Mouse (Mus musculus): Measurements from ENCODE around the gene Dcps. TPM values are rescaled to one million over a fixed set of nuclear protein-coding genes. Genes with fewer than 3 reads are reported as not detected.
A peak's percentile ranks its signal among the peaks of the same experiment; 100 is the strongest.

The Dcps gene
- polyA plus RNA-seq, 1 experiment from 2014 or later: 74.4 TPM

- Histone ChIP-seq H3K9me3 (ENCODE audit: control insufficient read depth, low read length) (no peaks in the 10 kb centered on the region), H3K36me3 (ENCODE audit: control insufficient read depth, insufficient read depth, low read length) (no peaks in the 10 kb centered on the region), H3K27me3 (replicated peaks; ENCODE audit: control insufficient read depth, insufficient read depth, low read length) (no peaks in the 10 kb centered on the region), H3K9ac (ENCODE audit: low read depth, low read length) (peak within 1 kb of the TSS; percentile 76), H3K4me1 (ENCODE audit: control insufficient read depth, insufficient read depth, low read depth, low read length) (peaks cover 9% of the 10 kb centered on the region), H3K27ac (ENCODE audit: low read depth, low read length) (no peak within 1 kb of the TSS), H3K4me2 (ENCODE audit: low read length) (peak within 1 kb of the TSS; percentile 83), H3K4me3 (ENCODE audit: low read length) (peak within 1 kb of the TSS; percentile 64)
- 0% methylated on average over 38 of the region's 44 CpGs for WGBS
- peak; percentile 88 for ATAC-seq
Measured at GRCm38 (mm10) chr9:35199772-35200471, 24.1 kb upstream of the Dcps start, which contains the start of the genes Srpr and Tirap. Gene Srpr, plus strand, starts transcription at chr9:35200175. Gene Tirap, minus strand, starts transcription at chr9:35200291.

- peak; percentile 50 for ATAC-seq
- no peaks in the 10 kb centered on the region for H3K9me3 ChIP-seq (ENCODE audit: control insufficient read depth, low read length)
- peaks cover 9% of the 10 kb centered on the region for H3K4me1 ChIP-seq (ENCODE audit: control insufficient read depth, insufficient read depth, low read depth, low read length)
- H3K9ac ChIP-seq (ENCODE audit: low read depth, low read length): peak overlapping the region; percentile 76
- peak overlapping the region; percentile 83 for H3K4me2 ChIP-seq (ENCODE audit: low read length)
- no peak overlapping the region for H3K27ac ChIP-seq (ENCODE audit: low read depth, low read length)
- peak overlapping the region; percentile 64 for H3K4me3 ChIP-seq (ENCODE audit: low read length)
- no peaks in the 10 kb centered on the region for H3K36me3 ChIP-seq (ENCODE audit: control insufficient read depth, insufficient read depth, low read length)
- H3K27me3 ChIP-seq (replicated peaks; ENCODE audit: control insufficient read depth, insufficient read depth, low read length): no peaks in the 10 kb centered on the region
- 26% methylated on average over 18 of the region's 18 CpGs for WGBS
Measured at GRCm38 (mm10) chr9:35198945-35199771, 23.3 kb upstream of the Dcps start.

- Histone ChIP-seq H3K4me3 (ENCODE audit: low read length) (no peak overlapping the region), H3K36me3 (ENCODE audit: control insufficient read depth, insufficient read depth, low read length) (no peaks in the 10 kb centered on the region), H3K4me1 (ENCODE audit: control insufficient read depth, insufficient read depth, low read depth, low read length) (peaks cover 9% of the 10 kb centered on the region), H3K27ac (ENCODE audit: low read depth, low read length) (no peak overlapping the region), H3K27me3 (replicated peaks; ENCODE audit: control insufficient read depth, insufficient read depth, low read length) (no peaks in the 10 kb centered on the region), H3K9me3 (ENCODE audit: control insufficient read depth, low read length) (no peaks in the 10 kb centered on the region), H3K4me2 (ENCODE audit: low read length) (no peak overlapping the region), H3K9ac (ENCODE audit: low read depth, low read length) (no peak overlapping the region)
- 69% methylated on average over 10 of the region's 10 CpGs for whole genome bisulfite sequencing
- no peak for ATAC-seq
Measured at GRCm38 (mm10) chr9:35198351-35198750, 22.5 kb upstream of the Dcps start.

DNA sequence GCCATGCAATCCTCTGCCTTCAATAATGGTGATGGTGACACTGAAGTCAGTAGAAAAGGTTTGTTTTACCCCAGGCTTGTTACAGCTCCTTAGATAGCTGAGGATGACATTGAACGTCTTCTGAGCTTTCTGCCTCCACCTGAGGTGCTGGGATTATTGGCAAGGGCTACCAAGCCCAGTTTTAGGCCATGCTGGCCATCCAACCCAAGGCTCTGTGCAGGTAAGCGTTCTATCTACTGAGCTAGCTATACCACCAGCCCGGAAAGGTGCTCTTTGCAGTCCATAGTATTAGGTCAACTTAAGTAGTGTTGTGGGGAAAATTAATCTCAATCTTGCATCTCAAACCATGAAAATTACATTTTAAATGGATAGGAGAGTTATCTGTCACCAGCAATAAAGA lies 21.8 kb upstream of the Dcps start:
- no peaks in the 10 kb centered on the region for H3K27me3 ChIP-seq (replicated peaks; ENCODE audit: control insufficient read depth, insufficient read depth, low read length)
- H3K9ac ChIP-seq (ENCODE audit: low read depth, low read length): no peak overlapping the region
- ATAC-seq: no peak
- peaks cover 9% of the 10 kb centered on the region for H3K4me1 ChIP-seq (ENCODE audit: control insufficient read depth, insufficient read depth, low read depth, low read length)
- H3K9me3 ChIP-seq (ENCODE audit: control insufficient read depth, low read length): no peaks in the 10 kb centered on the region
- no peak overlapping the region for H3K4me3 ChIP-seq (ENCODE audit: low read length)
- no peaks in the 10 kb centered on the region for H3K36me3 ChIP-seq (ENCODE audit: control insufficient read depth, insufficient read depth, low read length)
- H3K27ac ChIP-seq (ENCODE audit: low read depth, low read length): no peak overlapping the region
- 96% methylated on average over 3 of the region's 3 CpGs for WGBS
- H3K4me2 ChIP-seq (ENCODE audit: low read length): no peak overlapping the region

DNA sequence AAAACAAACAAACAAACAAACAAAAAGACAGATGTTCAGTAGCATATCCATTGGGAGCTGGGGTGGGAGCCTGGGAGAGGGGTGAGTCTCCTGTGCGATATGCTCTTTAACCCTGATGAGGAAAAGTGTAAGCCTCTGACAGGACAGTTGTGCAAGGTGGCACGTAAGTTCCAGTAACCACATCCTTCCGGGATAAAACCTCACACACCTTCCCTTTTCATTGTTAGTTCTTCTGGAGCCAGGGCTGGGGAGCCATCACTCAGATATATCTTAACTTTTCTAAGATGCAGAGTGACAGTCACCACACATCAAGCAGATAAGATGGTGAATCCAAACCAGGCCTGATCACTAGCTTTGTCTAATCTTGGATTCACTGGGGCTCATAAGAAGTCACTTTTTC lies 18.2 kb upstream of the Dcps start:
- Histone ChIP-seq H3K4me3 (ENCODE audit: low read length) (no peak overlapping the region), H3K27ac (ENCODE audit: low read depth, low read length) (no peak overlapping the region), H3K4me1 (ENCODE audit: control insufficient read depth, insufficient read depth, low read depth, low read length) (no peaks in the 10 kb centered on the region; the same call in 1 of the 2 replicates), H3K4me2 (ENCODE audit: low read length) (no peak overlapping the region), H3K27me3 (replicated peaks; ENCODE audit: control insufficient read depth, insufficient read depth, low read length) (no peaks in the 10 kb centered on the region), H3K9ac (ENCODE audit: low read depth, low read length) (no peak overlapping the region), H3K36me3 (ENCODE audit: control insufficient read depth, insufficient read depth, low read length) (no peaks in the 10 kb centered on the region), H3K9me3 (ENCODE audit: control insufficient read depth, low read length) (no peaks in the 10 kb centered on the region)
- no peak for ATAC-seq
- 85% methylated on average over 3 of the region's 3 CpGs for WGBS

GRCm38 (mm10) chr9:35192983-35193542 lies 17.2 kb upstream of the Dcps start:
- Histone ChIP-seq H3K9me3 (ENCODE audit: control insufficient read depth, low read length) (no peaks in the 10 kb centered on the region), H3K4me3 (ENCODE audit: low read length) (no peak overlapping the region), H3K4me2 (ENCODE audit: low read length) (no peak overlapping the region), H3K27me3 (replicated peaks; ENCODE audit: control insufficient read depth, insufficient read depth, low read length) (no peaks in the 10 kb centered on the region), H3K27ac (ENCODE audit: low read depth, low read length) (no peak overlapping the region), H3K9ac (ENCODE audit: low read depth, low read length) (no peak overlapping the region), H3K36me3 (ENCODE audit: control insufficient read depth, insufficient read depth, low read length) (no peaks in the 10 kb centered on the region), H3K4me1 (ENCODE audit: control insufficient read depth, insufficient read depth, low read depth, low read length) (peaks cover 3% of the 10 kb centered on the region; the same call in 1 of the 2 replicates)
- ATAC-seq: no peak
- WGBS: 80% methylated on average over 11 of the region's 11 CpGs

- Histone ChIP-seq H3K9ac (ENCODE audit: low read depth, low read length) (0 out of 2 replicates have a peak overlapping the region, but pooled peaks have one; percentile 9), H3K4me3 (ENCODE audit: low read length) (no peak overlapping the region), H3K4me1 (ENCODE audit: control insufficient read depth, insufficient read depth, low read depth, low read length) (peaks cover 3% of the 10 kb centered on the region; the same call in 1 of the 2 replicates), H3K36me3 (ENCODE audit: control insufficient read depth, insufficient read depth, low read length) (no peaks in the 10 kb centered on the region), H3K27ac (ENCODE audit: low read depth, low read length) (no peak overlapping the region), H3K27me3 (replicated peaks; ENCODE audit: control insufficient read depth, insufficient read depth, low read length) (no peaks in the 10 kb centered on the region), H3K9me3 (ENCODE audit: control insufficient read depth, low read length) (no peaks in the 10 kb centered on the region), H3K4me2 (ENCODE audit: low read length) (peak overlapping the region; percentile 30; the same call in 1 of the 2 replicates)
- 53% methylated on average over 22 of the region's 22 CpGs for WGBS
- peak; percentile 68 for ATAC-seq
Measured at GRCm38 (mm10) chr9:35188700-35189099, 12.8 kb upstream of the Dcps start.

GRCm38 (mm10) chr9:35187351-35187903 lies 11.6 kb upstream of the Dcps start:
- Histone ChIP-seq H3K4me2 (ENCODE audit: low read length) (no peak overlapping the region), H3K4me1 (ENCODE audit: control insufficient read depth, insufficient read depth, low read depth, low read length) (peaks cover 3% of the 10 kb centered on the region; the same call in 1 of the 2 replicates), H3K9ac (ENCODE audit: low read depth, low read length) (no peak overlapping the region), H3K9me3 (ENCODE audit: control insufficient read depth, low read length) (no peaks in the 10 kb centered on the region), H3K36me3 (ENCODE audit: control insufficient read depth, insufficient read depth, low read length) (no peaks in the 10 kb centered on the region), H3K4me3 (ENCODE audit: low read length) (no peak overlapping the region), H3K27ac (ENCODE audit: low read depth, low read length) (no peak overlapping the region), H3K27me3 (replicated peaks; ENCODE audit: control insufficient read depth, insufficient read depth, low read length) (no peaks in the 10 kb centered on the region)
- 85% methylated on average over 10 of the region's 10 CpGs for WGBS
- ATAC-seq: no peak

All from hindbrain, embryonic 16.5 days (tissue).